Mouse (Mus musculus): Measurements from ENCODE around the gene Cdh13. TPM values are rescaled to one million over a fixed set of nuclear protein-coding genes. Genes with fewer than 3 reads are reported as not detected.
A peak's percentile ranks its signal among the peaks of the same experiment; 100 is the strongest.

Gene Cdh13
- total RNA-seq, 2 experiments from 2014 or later, result 165 to 166 TPM

- DNase-seq, result no peak
Measured at GRCm38 (mm10) chr8:119263750-119264149, 980.2 kb downstream of the Cdh13 start.

- no peak for DNase-seq
Measured at GRCm38 (mm10) chr8:119266304-119266703, 982.8 kb downstream of the Cdh13 start.

DNA sequence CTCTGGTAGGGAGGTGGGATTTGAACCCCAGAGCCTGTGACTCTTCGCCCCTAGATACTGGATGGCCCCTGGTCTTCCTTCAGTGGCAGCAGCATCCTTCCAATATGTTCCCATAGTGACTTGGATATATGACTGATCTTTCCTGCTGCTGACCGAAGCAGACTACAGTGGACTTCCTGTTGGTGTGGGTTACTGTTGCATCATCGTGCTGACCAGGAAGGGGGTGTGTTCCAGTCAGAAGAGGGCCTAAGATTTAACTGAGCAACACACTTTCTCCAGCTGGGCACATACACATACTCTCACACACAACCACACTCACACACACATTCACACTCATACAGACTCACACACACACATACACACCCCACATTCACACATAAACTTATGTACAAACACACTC lies 986.0 kb downstream of the Cdh13 start:
- no peak for DNase-seq

DNA sequence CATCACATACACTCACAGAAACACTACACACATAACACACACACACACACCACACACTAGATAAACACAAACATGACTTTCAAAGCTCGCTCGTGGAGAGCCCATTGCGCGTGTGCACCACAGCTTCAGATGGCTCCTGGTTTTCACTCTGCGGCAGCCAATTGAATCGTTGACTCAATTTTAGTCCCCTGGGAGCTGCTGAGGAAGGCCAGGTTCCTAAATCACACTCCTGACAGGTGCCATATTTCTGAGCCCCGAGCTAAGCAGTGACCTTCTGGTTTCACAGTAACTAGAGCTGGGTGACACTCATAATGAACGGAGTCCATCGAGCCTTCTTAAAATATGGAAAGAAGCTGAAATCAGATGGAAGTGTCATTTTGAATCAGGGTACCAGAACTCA lies 986.8 kb downstream of the Cdh13 start:
- no peak for DNase-seq

DNA sequence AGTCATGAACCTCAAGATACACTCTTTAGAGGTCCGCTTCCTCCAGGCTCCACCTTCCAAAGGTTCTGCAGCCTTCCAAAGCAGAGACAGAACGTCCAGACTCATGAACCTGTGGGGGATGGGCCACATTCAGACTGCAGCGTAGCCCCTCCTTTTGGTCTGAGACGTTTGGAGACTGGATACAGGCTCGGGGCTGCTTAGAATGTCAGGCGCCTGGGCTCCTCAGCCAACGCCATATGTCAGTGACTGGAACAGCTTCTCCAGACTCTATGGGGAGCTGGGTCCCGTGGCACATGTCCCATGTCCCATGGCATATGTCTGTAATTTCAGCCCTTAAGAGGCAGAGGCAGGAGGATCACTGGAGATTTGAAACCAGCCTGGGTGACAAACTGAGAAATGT lies 989.4 kb downstream of the Cdh13 start:
- DNase-seq, result no peak

- no peak for DNase-seq
Measured at GRCm38 (mm10) chr8:119275442-119275841, 991.9 kb downstream of the Cdh13 start.

GRCm38 (mm10) chr8:119277047-119277451 lies 993.5 kb downstream of the Cdh13 start:
- no peak for DNase-seq

DNA sequence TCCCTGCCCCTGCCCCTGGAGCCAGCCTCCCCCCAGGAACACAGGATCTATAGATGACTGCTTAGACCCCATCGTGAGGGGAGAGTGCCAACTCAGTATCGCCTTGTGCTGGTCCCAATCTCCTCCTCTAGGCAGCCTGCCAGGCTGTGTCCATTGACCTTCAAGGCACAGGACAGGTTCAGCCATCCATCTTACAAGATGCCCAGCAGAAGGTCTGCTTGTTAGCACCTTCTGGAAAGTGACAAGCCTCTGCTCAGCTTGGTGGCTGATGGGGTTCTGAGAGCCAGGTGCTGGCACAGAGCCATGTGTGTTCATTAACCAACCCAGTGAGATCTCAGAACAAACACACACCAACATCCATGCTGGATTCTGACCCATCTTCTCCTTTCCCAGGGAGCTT lies 998.2 kb downstream of the Cdh13 start:
- DNase-seq, result no peak

GRCm38 (mm10) chr8:119284516-119284915 lies 1001.0 kb downstream of the Cdh13 start:
- no peak for DNase-seq

DNA sequence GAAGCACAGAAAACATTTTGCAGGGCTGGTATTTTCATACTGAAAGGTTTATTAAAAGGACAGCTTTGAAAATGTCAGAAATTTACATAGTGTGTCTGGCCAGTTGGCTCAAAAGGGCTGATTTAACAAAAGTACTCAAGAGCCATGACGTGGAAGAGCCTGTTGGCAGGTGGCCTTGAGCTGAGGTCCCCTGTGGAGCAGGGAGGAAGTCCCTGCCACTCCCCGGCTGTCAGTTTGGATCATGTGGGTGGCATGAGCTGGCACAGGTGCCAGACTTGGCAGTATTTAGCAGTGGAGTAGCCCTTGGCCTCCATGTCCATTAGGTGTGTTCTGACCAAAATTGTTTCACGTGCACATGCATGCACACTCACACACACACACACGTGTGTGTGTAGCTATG lies 1001.4 kb downstream of the Cdh13 start:
- DNase-seq, result no peak

GRCm38 (mm10) chr8:119295477-119295876 lies 1011.9 kb downstream of the Cdh13 start:
- no peak for DNase-seq

- peak; percentile 38 for DNase-seq
Measured at GRCm38 (mm10) chr8:119297752-119298151, 1014.2 kb downstream of the Cdh13 start.

DNA sequence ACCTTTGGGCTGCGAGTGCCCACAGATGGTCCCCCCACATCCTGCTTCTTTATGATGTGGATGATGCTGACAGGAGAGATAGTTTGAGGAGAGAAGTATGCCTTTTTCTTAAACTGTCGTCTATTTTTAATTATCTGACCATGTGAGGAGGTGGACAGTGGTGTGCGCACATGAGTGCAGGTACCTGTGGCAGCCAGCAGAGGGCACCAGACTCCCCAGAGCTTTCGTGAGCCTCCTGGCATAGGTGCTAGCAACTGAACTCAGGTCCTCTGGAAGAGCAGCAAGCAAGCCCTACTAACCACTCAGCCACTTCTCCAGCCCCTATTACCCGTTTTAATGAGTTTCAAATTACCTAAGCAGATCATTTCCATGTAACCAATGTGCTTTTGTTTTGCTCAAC lies 1016.8 kb downstream of the Cdh13 start:
- no peak for DNase-seq

- DNase-seq, result no peak
Measured at GRCm38 (mm10) chr8:119304196-119304595, 1020.7 kb downstream of the Cdh13 start.

DNA sequence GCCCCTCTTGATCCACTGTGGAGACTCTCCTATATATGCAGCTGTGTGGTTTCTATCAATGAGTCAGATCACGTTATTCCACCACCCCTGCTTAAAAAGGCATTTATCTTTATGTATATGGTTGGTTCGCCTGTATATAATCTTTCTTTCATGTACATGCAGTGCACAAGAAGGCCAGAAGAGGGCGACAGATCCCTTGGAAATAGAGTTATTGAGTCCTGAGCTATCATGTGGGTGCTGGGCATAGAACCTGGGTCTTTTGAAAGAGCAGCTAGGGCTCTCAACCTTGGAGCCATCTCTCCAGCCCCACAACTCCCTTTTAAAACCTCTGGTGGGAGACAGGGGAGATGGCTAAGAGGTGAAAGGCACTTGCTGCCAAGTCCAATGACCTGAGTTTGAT lies 1027.9 kb downstream of the Cdh13 start:
- DNase-seq, result no peak

DNA sequence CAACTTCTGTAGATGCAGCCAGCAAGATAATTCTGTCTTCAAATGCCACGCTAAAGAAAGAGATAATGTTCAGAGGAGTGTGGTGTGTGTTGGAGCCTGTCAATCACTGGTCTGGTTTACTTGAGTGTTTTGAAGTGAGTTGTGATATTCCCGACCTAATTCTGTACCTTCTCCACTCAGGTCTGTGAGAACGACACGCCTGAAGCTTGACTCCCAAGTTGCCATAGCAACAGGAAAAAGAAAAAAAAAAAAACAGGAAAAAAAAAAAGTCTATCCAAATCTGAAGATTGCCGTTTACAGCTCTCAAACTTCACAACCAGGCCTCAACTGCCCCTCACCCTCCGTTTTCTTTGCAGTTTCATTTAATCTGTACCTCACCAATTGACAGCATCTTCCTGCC lies 1039.7 kb downstream of the Cdh13 start:
- no peak for DNase-seq

- no peak for DNase-seq
Measured at GRCm38 (mm10) chr8:119339546-119339945, 1056.0 kb downstream of the Cdh13 start.

DNA sequence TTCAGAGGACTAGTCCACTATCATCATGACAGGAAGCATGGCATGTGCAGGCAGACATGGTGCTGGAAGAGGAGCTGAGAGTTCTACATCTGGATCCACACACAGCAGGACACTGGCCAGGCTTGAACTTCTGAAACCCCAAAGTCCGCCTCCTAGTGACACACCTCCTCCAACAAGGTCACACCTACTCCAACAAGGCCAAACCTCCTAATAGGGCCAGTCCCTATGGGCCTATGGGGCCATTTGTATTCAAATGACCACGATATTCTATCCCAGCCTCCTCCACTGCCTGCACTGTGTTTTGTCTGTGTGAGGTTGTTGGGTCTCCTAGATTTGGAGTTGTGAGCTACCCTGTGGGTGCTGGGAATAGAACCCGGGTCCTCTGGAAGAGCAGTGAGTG lies 1060.1 kb downstream of the Cdh13 start:
- no peak for DNase-seq

DNA sequence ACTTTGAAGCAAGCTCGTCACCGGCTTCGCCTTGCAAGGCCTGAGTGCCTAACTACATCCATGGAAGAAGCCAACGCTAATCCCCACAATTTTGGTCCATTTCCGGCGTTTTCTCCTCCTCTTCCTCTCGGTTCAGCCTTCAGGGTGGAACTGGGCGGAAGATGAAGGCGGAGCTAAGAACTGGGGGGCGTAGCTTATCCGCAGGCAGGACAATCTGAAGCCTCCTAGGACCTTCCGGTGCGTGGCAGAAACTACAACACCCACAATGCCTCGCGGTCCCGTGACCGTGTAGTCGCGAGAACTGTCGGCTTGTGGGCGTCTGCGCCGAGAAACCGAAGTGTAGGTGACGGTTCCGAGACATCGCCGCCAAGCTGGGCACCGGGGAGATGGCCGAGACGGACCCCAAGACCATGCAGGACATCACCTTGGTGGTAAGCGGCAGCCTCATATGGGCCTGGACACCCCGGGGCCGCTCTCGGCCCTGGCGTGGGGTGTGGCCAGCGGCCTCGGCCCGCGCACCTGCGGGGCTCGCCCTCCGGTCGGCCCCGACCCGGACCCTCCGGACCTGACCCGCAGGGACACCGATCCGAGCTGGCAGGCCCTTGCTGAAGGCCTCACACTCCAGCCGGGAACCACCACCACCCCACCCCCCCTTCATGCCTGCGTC lies 1060.8 kb downstream of the Cdh13 start, which contains the start of gene Hsbp1:
Hsbp1 (plus strand) TSS at position 299 of the 667 bp plus-strand sequence.
- peak; percentile 95 for DNase-seq

GRCm38 (mm10) chr8:119345029-119345682 lies 1061.6 kb downstream of the Cdh13 start:
- DNase-seq, result no peak

- DNase-seq, result no peak
Measured at GRCm38 (mm10) chr8:119345683-119346075, 1062.1 kb downstream of the Cdh13 start.

- no peak for DNase-seq
Measured at GRCm38 (mm10) chr8:119351647-119352046, 1068.1 kb downstream of the Cdh13 start.

GRCm38 (mm10) chr8:119352977-119353658 lies 1069.6 kb downstream of the Cdh13 start:
- DNase-seq, result no peak

- no peak for DNase-seq
Measured at GRCm38 (mm10) chr8:119353659-119354023, 1070.1 kb downstream of the Cdh13 start.

Data from gastrocnemius, postnatal 10 days (tissue).